Mouse (Mus musculus) liver, embryonic 14.5 days (tissue): Measurements from ENCODE around the gene Krt77.

Experiments used
- CTCF ChIP-seq: IDR thresholded peaks from 2 replicates; pipeline ENCODE4 v1.5.1; 2016; ENCODE audit warnings: antibody characterized with exemption, low read depth, control low read depth
- EP300 ChIP-seq: IDR thresholded peaks from 2 replicates; pipeline ENCODE4 v1.6.1; 2016; ENCODE audit warnings: antibody characterized with exemption, low read depth

DNA sequence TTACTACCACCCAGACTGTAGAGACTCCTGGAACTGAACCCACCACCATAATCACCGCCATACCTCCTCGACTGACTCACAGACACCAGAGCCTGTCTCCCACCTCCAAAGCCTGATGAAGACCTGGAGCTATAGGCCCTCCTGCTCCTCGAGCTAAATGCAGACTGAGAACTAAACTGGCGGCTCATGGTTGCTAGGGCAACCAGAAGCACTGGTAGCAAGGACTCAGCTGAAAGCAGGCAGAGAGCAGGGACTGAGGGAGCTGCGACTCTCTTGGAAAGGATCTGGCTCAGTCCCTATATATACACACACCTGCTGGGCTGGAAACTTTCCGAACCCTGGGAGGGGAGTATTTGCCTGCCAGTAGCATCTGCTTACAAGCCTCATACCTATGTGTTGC lies at the start of gene Krt77:
- TF ChIP-seq CTCF (no peak), EP300 (no peak)
